In the genomic region with DNA sequence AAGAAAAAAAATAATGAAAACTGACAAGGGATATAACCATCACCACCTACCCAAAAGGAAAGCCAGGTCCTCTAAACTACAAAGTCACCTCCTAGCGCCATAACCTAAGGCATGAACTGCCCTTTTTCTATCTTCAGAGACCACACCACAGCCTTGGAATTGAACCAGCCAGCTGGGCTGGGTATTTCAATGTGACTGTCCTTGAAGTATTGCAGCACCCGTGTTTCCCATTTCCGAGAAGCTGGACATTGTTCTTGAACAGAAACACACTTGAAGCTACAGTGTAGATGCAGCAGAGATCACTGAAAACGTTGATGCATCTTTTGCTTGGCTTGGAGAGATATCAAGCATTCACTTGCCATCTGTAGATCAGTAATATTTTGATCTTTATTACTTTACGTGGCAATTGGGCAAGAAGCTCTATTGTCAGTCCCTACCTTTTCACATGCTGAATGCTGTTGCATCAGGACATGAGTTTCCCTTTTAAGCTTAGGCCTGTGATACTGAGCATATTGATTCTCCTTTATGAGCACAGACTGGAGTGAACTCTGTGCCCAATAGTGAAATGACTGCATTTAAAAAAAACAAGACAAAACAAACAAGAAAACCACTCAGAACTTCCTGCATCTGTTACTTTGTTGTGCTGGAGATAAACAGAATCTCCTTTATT, we compare ENCODE assay signal across 15 mouse cellular contexts.
"Had no signal": no experiment of that assay in that cellular context is flagged by ENCODE, and none has a peak within 500 bp of the region (broad histone marks: within the 10 kb centered on the region; RNA-seq: fewer than 3 reads in every experiment).

No protein-coding gene starts in this region.

- DNase-seq: kidney, adult 11 months; kidney, adult 9 months; kidney, postnatal 36 days; layer of hippocampus, adult 9-11 months; layer of hippocampus, postnatal 36 days; lung, postnatal 14 days; thymus, adult 2 months; thymus, postnatal 25 days had no signal

- ATAC-seq: midbrain, embryonic 13.5 days had no signal

- H3K4me3 ChIP-seq: limb, embryonic 15.5 days; lung, embryonic 15.5 days; megakaryocyte, embryonic 14.5 days; midbrain, embryonic 13.5 days had no signal

- H3K4me2 ChIP-seq: limb, embryonic 15.5 days; lung, embryonic 15.5 days; midbrain, embryonic 13.5 days had no signal

- H3K4me1 ChIP-seq: midbrain, embryonic 13.5 days had no signal

- H3K9me3 ChIP-seq: limb, embryonic 15.5 days; lung, embryonic 15.5 days; megakaryocyte, embryonic 14.5 days; midbrain, embryonic 13.5 days had no signal

- H3K9ac ChIP-seq: limb, embryonic 15.5 days; lung, embryonic 15.5 days; midbrain, embryonic 13.5 days had no signal

- H3K36me3 ChIP-seq: limb, embryonic 15.5 days; lung, embryonic 15.5 days; midbrain, embryonic 13.5 days had no signal

- H3K27ac ChIP-seq: kidney, postnatal 0 days; limb, embryonic 15.5 days; lung, embryonic 15.5 days; macrophage; midbrain, embryonic 13.5 days; stomach, postnatal 0 days had no signal

- H3K27me3 ChIP-seq: limb, embryonic 15.5 days; lung, embryonic 15.5 days; midbrain, embryonic 13.5 days had no signal
